Mouse (Mus musculus) heart, postnatal 36 days (tissue): ENCODE results near the gene Trub2. TPM values are rescaled to one million over a fixed set of nuclear protein-coding genes. Genes with fewer than 3 reads are reported as not detected.
"Not testable (repeated sequence)": the region's sequence is repeated elsewhere in the genome, so short reads cannot be mapped to it uniquely, and the experiment has no call there.

ENCODE experiments used
- DNase-seq, 2 experiments: peaks; one replicate each; pipeline ENCODE4 v3.0.0; 2021 to 2022
- intact Hi-C: fragments of 180-260 bp; cut with DNase I; formaldehyde crosslinking; loops from one replicate; pipeline ENCODE4 v1.15.1; 2025
- total RNA-seq, 2 experiments: library from RNA; stranded (reverse); gene quantifications; 2 replicates each; pipeline ENCODE4 v1.2.3; 2021

Gene Trub2
- total RNA-seq, 2 experiments from 2014 or later, result 32.5 to 33.1 TPM

DNA sequence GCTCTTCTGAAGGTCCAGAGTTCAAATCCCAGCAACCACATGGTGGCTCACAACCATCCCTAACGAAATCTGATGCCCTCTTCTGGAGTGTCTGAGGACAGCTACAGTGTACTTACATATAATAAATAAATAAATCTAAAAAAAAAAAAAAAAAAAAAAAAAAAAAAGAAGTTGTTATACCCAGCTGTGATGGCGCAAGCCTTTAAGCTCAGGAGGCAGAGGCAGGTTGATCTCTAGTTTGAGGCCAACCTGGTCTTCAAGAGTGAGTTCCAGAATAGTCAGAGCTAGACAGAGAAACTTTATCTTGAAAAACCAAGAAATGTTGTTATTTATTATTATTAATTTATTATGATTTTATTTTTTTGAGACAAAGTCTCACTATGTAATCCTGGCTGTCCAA, 7.0 kb downstream of the Trub2 start:
- intact Hi-C loops, DNase-seq: not testable (repeated sequence)

- no peak for DNase-seq
- intact Hi-C loops, result no loop called here
These were observed 15.0 kb downstream of the Trub2 start for GRCm38 (mm10) chr2:29773323-29773722.

DNA sequence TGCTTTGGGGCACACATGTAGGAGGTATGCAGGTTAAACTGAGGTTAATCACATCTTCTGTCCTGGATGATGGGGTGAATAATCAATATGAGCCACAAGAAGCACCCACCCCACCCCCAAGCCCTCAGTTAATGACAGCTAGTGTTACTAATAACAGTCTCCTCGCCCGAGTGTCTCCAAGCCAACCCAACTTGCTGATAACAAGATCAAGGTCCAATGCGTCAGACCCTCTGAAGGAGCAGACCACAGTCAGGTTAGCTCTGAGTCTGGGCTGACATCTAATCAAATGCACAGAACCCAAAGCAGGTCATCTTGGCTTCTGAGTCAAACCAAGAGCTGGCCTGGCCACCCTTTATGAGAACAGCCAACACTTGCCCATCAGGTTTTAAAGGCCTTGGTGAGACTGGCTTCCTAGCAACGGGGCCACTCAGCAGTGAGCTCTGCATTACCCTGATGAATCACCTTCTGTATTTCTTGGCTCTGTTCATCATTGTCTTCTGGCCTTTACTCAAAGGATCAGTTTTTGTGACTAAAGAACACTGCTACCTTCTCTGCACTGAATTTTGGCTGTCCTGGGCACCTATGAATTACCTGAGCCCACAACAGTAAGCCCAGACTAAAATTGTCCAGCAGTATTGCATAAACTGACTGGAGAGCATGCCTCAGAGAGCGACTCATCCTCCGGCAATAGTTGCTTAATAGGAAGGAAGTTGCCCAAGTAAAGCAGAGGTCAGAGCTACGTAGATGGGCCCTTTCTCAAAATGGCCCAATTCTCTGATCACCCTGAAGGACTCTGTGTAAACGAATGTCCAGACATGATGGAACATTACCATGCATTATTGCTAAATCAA, 16.5 kb downstream of the Trub2 start:
- intact Hi-C loops, result no loop called here
- DNase-seq, result no peak

DNA sequence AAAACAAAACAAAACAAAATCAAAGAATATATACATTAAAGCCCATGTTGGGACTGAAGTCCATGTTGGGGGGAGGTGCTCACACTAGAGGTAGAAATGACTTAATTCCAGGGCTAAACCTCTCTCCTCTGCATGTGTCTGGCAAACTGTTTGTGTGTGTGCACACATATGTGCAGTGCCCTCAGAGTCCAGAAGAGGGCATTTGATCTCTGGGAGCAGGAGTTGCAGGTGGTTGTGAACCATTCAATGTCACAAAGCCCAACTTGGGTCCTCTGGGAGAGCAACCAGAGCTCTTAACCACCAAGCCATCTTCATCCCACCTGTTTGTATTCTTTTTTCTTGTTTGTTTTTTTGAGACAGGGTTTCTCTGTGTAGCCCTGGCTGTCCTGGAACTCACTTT, 18.1 kb downstream of the Trub2 start:
- intact Hi-C loops, result no loop called here
- DNase-seq, result no peak

DNA sequence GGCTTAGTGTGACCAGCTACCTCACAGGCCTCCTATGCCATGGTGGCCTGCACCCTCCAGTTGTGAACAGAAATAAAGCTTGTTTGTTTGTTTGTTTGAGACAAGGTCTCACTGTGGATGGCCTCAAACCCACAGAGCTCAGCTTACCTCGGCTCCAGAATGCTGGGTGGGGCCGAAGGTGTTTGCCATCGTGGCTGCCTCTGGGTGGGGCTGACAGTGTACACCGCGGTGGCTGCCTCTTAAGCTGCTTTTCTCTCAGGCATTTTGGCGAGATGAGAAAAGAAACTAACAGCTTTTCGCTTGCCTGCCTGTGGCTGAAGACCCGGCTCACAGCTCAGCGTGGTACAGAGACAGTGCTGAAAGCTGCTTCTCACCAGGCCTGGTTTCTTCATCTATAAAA, 19.4 kb downstream of the Trub2 start:
- intact Hi-C loops, result loop anchor here (5.0 kb wide), 2 partner anchors 48 to 88 kb away; no protein-coding TSS in a partner anchor
- no peak for DNase-seq

DNA sequence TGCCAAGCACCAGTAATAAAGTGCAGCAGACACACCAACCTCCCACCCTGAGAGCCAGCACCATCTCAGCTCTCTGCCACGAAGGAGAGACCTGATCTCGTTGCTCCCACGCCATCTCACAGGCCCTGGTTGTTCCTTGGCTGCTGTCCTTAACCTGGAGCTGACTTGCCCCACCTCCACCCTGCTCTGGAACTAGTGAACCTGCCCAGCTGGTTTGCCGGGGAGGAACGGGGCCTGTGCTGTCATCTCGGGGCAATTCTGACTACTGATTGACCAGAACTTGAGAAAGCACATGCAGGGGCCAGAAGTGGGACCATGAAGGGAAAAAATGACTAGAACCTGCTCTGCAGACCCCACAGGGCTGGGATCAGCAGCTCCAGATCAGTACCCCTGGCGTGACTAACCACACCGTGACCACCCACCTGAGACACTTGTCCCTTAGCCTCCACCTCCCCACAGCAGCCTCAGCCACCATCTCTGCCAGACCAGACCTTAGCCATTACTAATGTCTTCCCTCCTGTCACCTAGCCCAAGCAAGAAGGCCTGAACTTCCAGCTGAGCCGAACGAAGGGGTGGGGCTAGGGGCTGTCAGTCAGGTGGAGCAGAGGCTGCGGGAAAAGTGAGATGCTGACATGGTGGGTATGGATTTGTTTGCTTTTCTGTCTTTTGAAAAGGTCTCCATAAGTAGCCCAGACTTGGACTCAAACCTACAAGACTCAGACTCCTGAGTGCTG, 20.2 kb downstream of the Trub2 start:
- intact Hi-C loops, result loop anchor here (5.0 kb wide), 2 partner anchors 49 to 89 kb away; no protein-coding TSS in a partner anchor
- no peak for DNase-seq

DNA sequence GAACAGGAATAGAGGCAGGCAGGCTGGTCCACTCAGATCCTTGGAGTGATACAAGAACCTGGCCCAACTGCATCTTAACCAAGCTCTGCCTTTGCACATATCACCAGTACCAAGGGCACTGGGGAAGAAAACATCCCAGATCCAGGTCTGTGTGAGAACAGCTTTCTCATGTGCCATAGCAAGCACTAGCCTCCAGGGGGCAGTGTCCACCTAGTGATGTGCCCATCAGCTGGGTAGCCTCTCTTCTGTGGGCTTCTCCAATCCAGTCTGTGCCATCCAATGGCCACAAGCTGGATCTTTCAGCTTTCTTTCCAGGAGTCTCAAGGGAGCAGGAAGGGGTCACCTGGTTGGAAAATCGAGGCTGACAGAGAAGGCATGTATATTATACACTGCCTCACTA, 23.5 kb downstream of the Trub2 start:
- peak; percentile 45 to 68 for DNase-seq
- intact Hi-C loops, result loop anchor here (5.0 kb wide), 2 partner anchors 52 to 92 kb away; no protein-coding TSS in a partner anchor

DNA sequence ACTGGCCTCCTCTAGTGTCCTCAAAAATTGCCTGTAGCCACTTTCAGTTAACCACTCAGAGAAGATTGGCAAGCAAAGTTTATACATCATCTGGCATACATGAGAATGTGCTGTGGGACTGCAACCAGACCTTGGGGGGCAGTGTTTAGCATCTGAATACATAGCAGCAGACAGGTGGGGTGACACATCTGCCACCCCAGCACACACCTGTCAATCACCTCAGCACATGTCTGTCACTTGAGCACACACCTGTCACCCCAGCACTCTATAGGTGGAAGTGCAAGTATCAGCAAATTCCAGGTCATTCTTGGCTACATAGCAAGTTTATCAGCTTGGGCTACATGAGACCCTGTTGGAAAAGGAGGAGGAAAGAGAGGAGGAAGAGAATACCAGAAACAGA, 32.6 kb downstream of the Trub2 start:
- intact Hi-C loops, result no loop called here
- DNase-seq, result no peak

GRCm38 (mm10) chr2:29752397-29752796, 35.9 kb downstream of the Trub2 start:
- intact Hi-C loops, result no loop called here
- no peak for DNase-seq

GRCm38 (mm10) chr2:29751497-29751896, 36.8 kb downstream of the Trub2 start, which contains the start of gene Gm13420:
Gm13420 (minus strand) TSS chr2:29751685.
- intact Hi-C loops, result no loop called here
- DNase-seq, result no peak

DNA sequence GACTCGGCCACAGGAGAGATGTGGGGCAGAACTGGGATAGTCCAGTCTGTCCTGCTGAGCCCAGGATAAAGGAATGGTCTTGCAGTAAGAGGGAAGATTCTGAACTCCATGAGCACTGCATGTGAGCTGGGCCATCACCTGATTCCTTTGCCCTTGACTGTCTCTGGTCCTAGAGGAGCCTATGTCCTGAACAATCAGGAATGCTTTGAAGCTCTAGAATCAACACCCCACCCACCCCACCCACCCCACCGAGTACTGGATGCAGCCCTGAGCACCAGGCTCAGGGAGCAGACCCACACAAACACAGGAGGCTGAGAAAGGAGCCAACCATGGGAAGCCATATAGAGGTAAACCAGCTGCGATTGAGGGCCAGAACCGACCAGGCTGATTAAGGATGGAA, 39.8 kb downstream of the Trub2 start:
- intact Hi-C loops, result no loop called here
- DNase-seq, result no peak

DNA sequence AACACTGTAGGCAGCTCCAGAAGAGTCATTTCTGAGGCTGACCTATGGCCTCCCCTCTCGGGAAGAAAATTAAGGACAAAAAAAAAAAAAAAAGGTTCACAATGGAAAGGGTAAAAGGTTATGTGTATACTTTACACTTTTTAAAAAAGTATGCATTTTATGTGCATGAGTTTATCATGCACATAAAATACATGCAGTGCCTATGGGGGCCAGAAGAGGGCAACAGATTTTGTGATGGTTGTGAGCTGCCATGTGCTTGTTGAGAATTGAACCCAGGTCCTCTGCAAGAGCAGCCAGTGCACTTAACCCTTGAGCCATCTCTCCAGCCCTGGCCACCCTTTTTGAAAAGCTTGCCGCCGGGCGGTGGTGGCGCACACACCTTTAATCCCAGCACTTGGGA, 40.5 kb downstream of the Trub2 start:
- DNase-seq, result no peak
- intact Hi-C loops, result no loop called here

- intact Hi-C loops, result no loop called here
These were observed 41.0 kb downstream of the Trub2 start for GRCm38 (mm10) chr2:29747188-29747782.

DNA sequence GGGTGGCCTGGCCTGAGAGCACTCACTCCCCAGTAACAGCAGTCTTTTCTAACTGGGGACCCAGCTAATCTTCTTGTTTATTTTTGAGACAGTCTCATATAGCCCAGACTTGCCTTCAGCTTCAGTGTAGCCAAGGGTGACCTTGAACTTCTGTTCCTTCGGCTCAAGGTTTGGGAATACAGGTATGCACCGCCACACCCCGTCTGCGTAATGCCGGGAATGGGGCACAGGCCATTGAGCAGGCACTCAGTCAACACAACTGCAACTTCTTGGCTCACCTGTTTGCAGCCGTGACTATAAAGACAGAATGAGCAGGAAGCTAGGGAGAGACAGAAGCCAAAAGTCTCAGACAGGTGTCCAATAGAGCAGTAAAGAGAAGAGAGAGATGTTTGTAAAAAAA, 44.0 kb downstream of the Trub2 start:
- intact Hi-C loops, result no loop called here
- no peak for DNase-seq

More at GRCm38 (mm10) chr2:29747188-29747782, 41.0 kb downstream of the Trub2 start:
- DNase-seq, result no peak

GRCm38 (mm10) chr2:29741207-29741606, 47.1 kb downstream of the Trub2 start:
- intact Hi-C loops, result no loop called here
- no peak for DNase-seq

GRCm38 (mm10) chr2:29739368-29739767, 48.9 kb downstream of the Trub2 start:
- intact Hi-C loops, result no loop called here
- peak in 1 of 2 experiments; percentile 31 for DNase-seq

DNA sequence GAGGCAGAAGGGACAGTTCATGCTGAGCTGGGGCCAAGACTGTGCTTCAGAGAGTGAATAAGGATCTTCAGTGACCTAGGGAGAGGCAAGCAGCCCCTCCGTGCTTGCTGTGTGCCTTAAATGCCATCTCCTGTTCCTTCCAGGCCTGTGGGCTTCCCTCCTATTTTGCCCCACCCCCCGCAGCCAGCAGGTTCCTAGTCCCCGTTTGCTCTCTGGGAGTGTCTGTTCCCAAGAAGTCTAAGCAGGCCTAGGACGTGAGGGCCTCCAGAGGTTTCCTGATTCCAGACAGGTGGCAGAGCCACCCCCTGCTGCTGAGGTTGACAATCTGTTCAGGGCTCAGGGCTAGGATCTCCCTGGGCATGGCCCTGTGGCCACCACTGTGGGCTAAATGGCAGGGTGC, 49.5 kb downstream of the Trub2 start:
- intact Hi-C loops, result no loop called here
- no peak for DNase-seq

- DNase-seq, result no peak
- intact Hi-C loops, result no loop called here
These were observed 50.9 kb downstream of the Trub2 start for GRCm38 (mm10) chr2:29737209-29737925.

DNA sequence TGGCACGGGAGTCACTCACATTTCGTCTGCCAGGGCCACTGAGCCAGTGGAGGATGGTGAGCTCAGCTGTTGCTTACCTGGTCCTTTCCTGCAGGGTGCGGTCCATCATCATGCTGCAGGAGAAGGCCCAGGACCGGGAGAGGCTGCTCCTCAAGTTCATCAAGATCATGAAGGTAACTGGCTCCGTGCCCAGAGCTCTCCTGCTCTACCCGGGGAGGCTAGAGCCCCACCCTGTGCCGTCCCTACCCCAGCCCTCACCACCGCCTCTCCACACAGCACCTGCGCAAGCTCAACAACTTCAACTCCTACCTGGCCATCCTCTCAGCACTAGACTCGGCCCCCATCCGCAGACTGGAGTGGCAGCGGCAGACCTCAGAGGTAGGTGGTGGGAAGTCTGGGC, 52.6 kb downstream of the Trub2 start:
- DNase-seq, result no peak
- intact Hi-C loops, result no loop called here

GRCm38 (mm10) chr2:29733348-29733747, 55.0 kb downstream of the Trub2 start:
- intact Hi-C loops, result no loop called here

GRCm38 (mm10) chr2:29732559-29732958, 55.7 kb downstream of the Trub2 start:
- no peak for DNase-seq
- intact Hi-C loops, result no loop called here

More at GRCm38 (mm10) chr2:29733348-29733747, 55.0 kb downstream of the Trub2 start:
- no peak for DNase-seq
